In genomic region chrX:20828934-20829333, GRCm38 (mm10) we compare ENCODE assay signal across 9 mouse cellular contexts. TPM values are rescaled to one million over a fixed set of nuclear protein-coding genes. Genes with fewer than 3 reads are reported as not detected.
DNase-seq lines count a peak whose midpoint lies in the region; ATAC-seq lines count a peak whose summit lies in the region.
"Had no signal": no experiment of that assay in that cellular context is flagged by ENCODE, and none has a peak within 500 bp of the region (broad histone marks: within the 10 kb centered on the region; RNA-seq: fewer than 3 reads in every experiment).

No protein-coding gene starts in this region.

- no peaks in the 10 kb centered on the region for H3K27me3 ChIP-seq in midbrain, embryonic 10.5 days (ENCODE audit: low read depth, poor library complexity, severe bottlenecking)
- H3K27me3 ChIP-seq in midbrain, embryonic 13.5 days: no peaks in the 10 kb centered on the region
- no peaks in the 10 kb centered on the region for H3K27me3 ChIP-seq in intestine, embryonic 15.5 days (replicated peaks)
- no peaks in the 10 kb centered on the region for H3K27me3 ChIP-seq in neural tube, embryonic 15.5 days (replicated peaks)
- H3K27me3 ChIP-seq: neural tube, embryonic 12.5 days had no signal

- H3K4me3 ChIP-seq in midbrain, embryonic 10.5 days: no peak overlapping the region
- no peak overlapping the region for H3K4me3 ChIP-seq in midbrain, embryonic 13.5 days (replicated peaks)
- no peak overlapping the region for H3K4me3 ChIP-seq in intestine, embryonic 15.5 days (replicated peaks)
- no peak overlapping the region for H3K4me3 ChIP-seq in neural tube, embryonic 15.5 days (replicated peaks)
- H3K4me3 ChIP-seq: neural tube, embryonic 12.5 days had no signal

- no peak overlapping the region for H3K4me2 ChIP-seq in midbrain, embryonic 13.5 days (replicated peaks)
- H3K4me2 ChIP-seq in intestine, embryonic 15.5 days (replicated peaks): no peak overlapping the region
- no peak overlapping the region for H3K4me2 ChIP-seq in neural tube, embryonic 15.5 days
- H3K4me2 ChIP-seq: neural tube, embryonic 12.5 days had no signal

- H3K4me1 ChIP-seq in midbrain, embryonic 10.5 days: no peaks in the 10 kb centered on the region
- H3K4me1 ChIP-seq in midbrain, embryonic 13.5 days (replicated peaks): no peaks in the 10 kb centered on the region
- no peaks in the 10 kb centered on the region for H3K4me1 ChIP-seq in intestine, embryonic 15.5 days (replicated peaks)
- no peaks in the 10 kb centered on the region for H3K4me1 ChIP-seq in neural tube, embryonic 15.5 days
- H3K4me1 ChIP-seq: neural tube, embryonic 12.5 days had no signal

- no peaks in the 10 kb centered on the region for H3K9me3 ChIP-seq in midbrain, embryonic 10.5 days (replicated peaks)
- no peaks in the 10 kb centered on the region for H3K9me3 ChIP-seq in midbrain, embryonic 13.5 days
- no peaks in the 10 kb centered on the region for H3K9me3 ChIP-seq in intestine, embryonic 15.5 days
- no peaks in the 10 kb centered on the region for H3K9me3 ChIP-seq in neural tube, embryonic 15.5 days (replicated peaks)
- H3K9me3 ChIP-seq: neural tube, embryonic 12.5 days had no signal

- H3K27ac ChIP-seq in midbrain, embryonic 10.5 days (replicated peaks): no peak overlapping the region
- no peak overlapping the region for H3K27ac ChIP-seq in midbrain, embryonic 13.5 days
- no peak overlapping the region for H3K27ac ChIP-seq in intestine, embryonic 15.5 days
- no peak overlapping the region for H3K27ac ChIP-seq in neural tube, embryonic 15.5 days (replicated peaks)
- H3K27ac ChIP-seq: neural tube, embryonic 12.5 days had no signal

- DNase-seq in midbrain, embryonic 10.5 days (ENCODE audit: low spot score): peak; percentile 15
- peak; percentile 75 for DNase-seq in cerebellum, adult 9-11 months
- peak; percentile 75 for DNase-seq in gastrocnemius, postnatal 14 days
- peak; percentile 65 to 82 for DNase-seq in left cerebral cortex, adult 9 months (ENCODE audit: low spot score in 2 of 2)
- no peak for DNase-seq in T-cell, adult 2 months (ENCODE audit: low spot score)

- no peaks in the 10 kb centered on the region; the same call in 1 of the 2 replicates for H3K36me3 ChIP-seq in midbrain, embryonic 10.5 days
- H3K36me3 ChIP-seq in midbrain, embryonic 13.5 days: no peaks in the 10 kb centered on the region
- no peaks in the 10 kb centered on the region for H3K36me3 ChIP-seq in intestine, embryonic 15.5 days
- no peaks in the 10 kb centered on the region for H3K36me3 ChIP-seq in neural tube, embryonic 15.5 days
- H3K36me3 ChIP-seq: neural tube, embryonic 12.5 days had no signal

- ATAC-seq in midbrain, embryonic 13.5 days: no peak
- peak; percentile 85 for ATAC-seq in intestine, embryonic 15.5 days
- peak; percentile 69; the same call in 1 of the 2 replicates for ATAC-seq in neural tube, embryonic 15.5 days (ENCODE audit: low FRiP score)

- H3K9ac ChIP-seq in midbrain, embryonic 13.5 days (replicated peaks): no peak overlapping the region
- no peak overlapping the region for H3K9ac ChIP-seq in intestine, embryonic 15.5 days
- no peak overlapping the region for H3K9ac ChIP-seq in neural tube, embryonic 15.5 days (replicated peaks)
- H3K9ac ChIP-seq: neural tube, embryonic 12.5 days had no signal

- WGBS in midbrain, embryonic 10.5 days: 41% methylated on average over 5 of the region's 5 CpGs
- 36% methylated on average over 5 of the region's 5 CpGs for WGBS in midbrain, embryonic 13.5 days
- WGBS in intestine, embryonic 15.5 days: 24% methylated on average over 5 of the region's 5 CpGs
- WGBS in neural tube, embryonic 15.5 days: 30% methylated on average over 5 of the region's 5 CpGs

- intact Hi-C loops in gastrocnemius, postnatal 14 days (cut with DNase I; ENCODE audit: low total_unique reads): no loop called here

RNA-seq across cellular contexts. Expression of gene Araf, which starts 31.3 kb away (rescaled TPM):
- polyA plus RNA-seq in midbrain, embryonic 10.5 days (2016; fragmentation: Nextera tagmentation; extraction: Ambion mirVana): 101 and 118 TPM in 2 replicates
- polyA plus RNA-seq in midbrain, embryonic 13.5 days (2015; fragmentation: Nextera tagmentation; extraction: Ambion mirVana): 245 and 255 TPM in 2 replicates
- 10 to 100 TPM; 74.6 to 78.7 TPM for total RNA-seq in gastrocnemius, postnatal 14 days (2021)
- polyA plus RNA-seq in intestine, embryonic 15.5 days (2015; fragmentation: Nextera tagmentation; extraction: Ambion mirVana): 97.5 and 110 TPM in 2 replicates
- 352 and 406 TPM in 2 replicates for polyA plus RNA-seq in neural tube, embryonic 15.5 days (2015; fragmentation: Nextera tagmentation; extraction: Ambion mirVana)

RNA-seq across cellular contexts. Expression of gene Timp1, which starts 41.0 kb away (rescaled TPM):
- polyA plus RNA-seq in midbrain, embryonic 10.5 days (2016; fragmentation: Nextera tagmentation; extraction: Ambion mirVana): 8.8 and 10.6 TPM in 2 replicates
- polyA plus RNA-seq in midbrain, embryonic 13.5 days (2015; fragmentation: Nextera tagmentation; extraction: Ambion mirVana): 2.9 and 3.5 TPM in 2 replicates
- 1 to 10 TPM; 4.8 to 5.8 TPM for total RNA-seq in gastrocnemius, postnatal 14 days (2021)
- 18.2 and 20.0 TPM in 2 replicates for polyA plus RNA-seq in intestine, embryonic 15.5 days (2015; fragmentation: Nextera tagmentation; extraction: Ambion mirVana)
- 5.8 and 8.2 TPM in 2 replicates for polyA plus RNA-seq in neural tube, embryonic 15.5 days (2015; fragmentation: Nextera tagmentation; extraction: Ambion mirVana)
